Mouse (Mus musculus) heart, postnatal 10 days (tissue): ENCODE measurements around the gene Ccdc13. TPM values are rescaled to one million over a fixed set of nuclear protein-coding genes. Genes with fewer than 3 reads are reported as not detected.
A peak's percentile ranks its signal among the peaks of the same experiment; 100 is the strongest.

Experiments
- DNase-seq, 2 experiments: peaks; one replicate each; pipeline ENCODE4 v3.0.0; 2021
- intact Hi-C: fragments of 180-260 bp; cut with DNase I; formaldehyde crosslinking; loops from one replicate; pipeline ENCODE4 v1.15.1; 2025
- total RNA-seq, 2 experiments: library from RNA; stranded (reverse); gene quantifications; 2 replicates each; pipeline ENCODE4 v1.2.3; 2021

Gene Ccdc13
- not detected for total RNA-seq

- intact Hi-C loops = no loop called here
These were observed at the start of gene Ccdc13 for GRCm38 (mm10) chr9:121838829-121839621. Gene Ccdc13, minus strand, starts transcription at chr9:121839461.

GRCm38 (mm10) chr9:121882015-121882457 is 42.8 kb upstream of the Ccdc13 start:
- intact Hi-C loops = no loop called here
- DNase-seq = peak in 1 of 2 experiments; percentile 50

More at GRCm38 (mm10) chr9:121838829-121839621, at the start of gene Ccdc13:
- peak; percentile 75 to 85 for DNase-seq

- no peak for DNase-seq
These were observed 42.0 kb upstream of the Ccdc13 start for GRCm38 (mm10) chr9:121881301-121881700.

GRCm38 (mm10) chr9:121880840-121881239 is 41.6 kb upstream of the Ccdc13 start:
- DNase-seq = peak; percentile 74 to 85
- intact Hi-C loops = loop anchor here (1.0 kb wide), 1 partner anchor 103 kb away; no protein-coding TSS in a partner anchor

More at GRCm38 (mm10) chr9:121881301-121881700, 42.0 kb upstream of the Ccdc13 start:
- intact Hi-C loops = loop anchor here (1.0 kb wide), 1 partner anchor 103 kb away; no protein-coding TSS in a partner anchor

GRCm38 (mm10) chr9:121877052-121877740 is 37.9 kb upstream of the Ccdc13 start:
- intact Hi-C loops = loop anchor here (1.0 kb wide), 2 partner anchors 31 to 46 kb away; no protein-coding TSS in a partner anchor
- DNase-seq = peak; percentile 78 to 80

GRCm38 (mm10) chr9:121873578-121873977 is 34.3 kb upstream of the Ccdc13 start:
- intact Hi-C loops = no loop called here
- DNase-seq = no peak

GRCm38 (mm10) chr9:121872062-121872683 is 32.9 kb upstream of the Ccdc13 start:
- intact Hi-C loops = no loop called here
- DNase-seq = no peak

GRCm38 (mm10) chr9:121869973-121870515 is 30.8 kb upstream of the Ccdc13 start:
- intact Hi-C loops = no loop called here
- DNase-seq = no peak

GRCm38 (mm10) chr9:121869432-121869831 is 30.2 kb upstream of the Ccdc13 start:
- DNase-seq = no peak
- intact Hi-C loops = no loop called here

- no peak for DNase-seq
- intact Hi-C loops = no loop called here
These were observed 29.0 kb upstream of the Ccdc13 start for GRCm38 (mm10) chr9:121868236-121868635.

GRCm38 (mm10) chr9:121867632-121868031 is 28.4 kb upstream of the Ccdc13 start:
- intact Hi-C loops = no loop called here
- peak; percentile 45 to 52 for DNase-seq

GRCm38 (mm10) chr9:121865425-121866008 is 26.3 kb upstream of the Ccdc13 start:
- DNase-seq = no peak
- intact Hi-C loops = no loop called here

GRCm38 (mm10) chr9:121864837-121865236 is 25.6 kb upstream of the Ccdc13 start:
- intact Hi-C loops = no loop called here
- no peak for DNase-seq

GRCm38 (mm10) chr9:121860921-121861320 is 21.7 kb upstream of the Ccdc13 start:
- DNase-seq = no peak
- intact Hi-C loops = no loop called here

GRCm38 (mm10) chr9:121859345-121859744 is 20.1 kb upstream of the Ccdc13 start:
- intact Hi-C loops = loop anchor here (10.0 kb wide), 1 partner anchor 335 kb away; no protein-coding TSS in a partner anchor
- DNase-seq = no peak

GRCm38 (mm10) chr9:121858153-121858488 is 18.9 kb upstream of the Ccdc13 start, which contains the start of gene Higd1a:
Gene Higd1a, minus strand, starts transcription at chr9:121858362.
- DNase-seq = no peak
- intact Hi-C loops = loop anchor here (10.0 kb wide), 1 partner anchor 337 kb away; no protein-coding TSS in a partner anchor

- peak; percentile 98 to 99 for DNase-seq
- intact Hi-C loops = loop anchor here (10.0 kb wide), 1 partner anchor 337 kb away; no protein-coding TSS in a partner anchor
These were observed 18.4 kb upstream of the Ccdc13 start for GRCm38 (mm10) chr9:121857474-121858152.

- DNase-seq = peak in 1 of 2 experiments; percentile 68
- intact Hi-C loops = loop anchor here (10.0 kb wide), 1 partner anchor 338 kb away; no protein-coding TSS in a partner anchor
These were observed 17.6 kb upstream of the Ccdc13 start for GRCm38 (mm10) chr9:121856649-121857416.

GRCm38 (mm10) chr9:121854246-121854645 is 15.0 kb upstream of the Ccdc13 start:
- intact Hi-C loops = loop anchor here (10.0 kb wide), 1 partner anchor 341 kb away; no protein-coding TSS in a partner anchor

More at GRCm38 (mm10) chr9:121854246-121854645, 15.0 kb upstream of the Ccdc13 start:
- DNase-seq = no peak
